Mouse (Mus musculus): Measurements from ENCODE around the gene Dyrk4.

Dyrk4 gene

DNA sequence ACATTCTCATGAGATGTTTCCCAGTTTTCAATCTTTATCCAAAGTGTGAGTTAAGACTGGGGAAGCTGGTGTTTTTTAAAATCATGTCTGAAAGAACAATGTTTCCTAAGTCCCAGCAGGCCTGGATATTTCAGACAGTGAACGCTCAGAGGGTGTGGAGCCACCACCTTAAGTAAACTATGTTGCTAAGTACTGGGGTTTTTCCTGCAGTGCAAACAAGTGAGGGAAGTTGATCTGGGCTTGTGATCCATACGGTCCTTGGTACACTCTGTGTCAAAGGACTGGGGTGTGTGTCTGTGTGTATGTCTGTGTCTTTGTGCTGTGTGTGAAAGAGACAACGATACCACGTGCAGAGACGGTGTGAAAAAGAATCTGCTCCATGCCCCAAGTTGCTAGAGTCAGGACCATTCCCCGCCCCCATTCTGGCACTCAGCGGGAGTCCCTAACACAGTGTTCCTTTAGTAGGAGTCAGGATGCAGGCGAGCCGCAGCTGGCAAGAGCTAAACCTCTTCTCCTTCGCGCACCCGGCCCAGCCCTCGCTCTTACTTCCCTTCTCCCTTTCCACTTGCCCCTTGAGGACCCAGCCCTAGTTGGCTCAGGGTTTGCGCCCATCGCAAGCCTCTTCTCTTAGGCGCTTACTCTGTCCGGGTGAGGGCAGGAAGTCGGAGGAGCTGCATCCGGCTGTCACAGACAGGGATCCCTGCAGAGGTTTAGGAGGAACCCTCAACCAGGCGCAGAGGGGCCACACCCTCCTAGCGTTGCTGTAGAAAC lies at the start of gene Dyrk4:
Dyrk4 (minus strand) TSS at position 729 of the 771 bp plus-strand sequence.
- DNase-seq (ENCODE audit: inconsistent age in 2 of 2, low spot score in 1 of 2): peak in 1 of 2 experiments; percentile 32

DNA sequence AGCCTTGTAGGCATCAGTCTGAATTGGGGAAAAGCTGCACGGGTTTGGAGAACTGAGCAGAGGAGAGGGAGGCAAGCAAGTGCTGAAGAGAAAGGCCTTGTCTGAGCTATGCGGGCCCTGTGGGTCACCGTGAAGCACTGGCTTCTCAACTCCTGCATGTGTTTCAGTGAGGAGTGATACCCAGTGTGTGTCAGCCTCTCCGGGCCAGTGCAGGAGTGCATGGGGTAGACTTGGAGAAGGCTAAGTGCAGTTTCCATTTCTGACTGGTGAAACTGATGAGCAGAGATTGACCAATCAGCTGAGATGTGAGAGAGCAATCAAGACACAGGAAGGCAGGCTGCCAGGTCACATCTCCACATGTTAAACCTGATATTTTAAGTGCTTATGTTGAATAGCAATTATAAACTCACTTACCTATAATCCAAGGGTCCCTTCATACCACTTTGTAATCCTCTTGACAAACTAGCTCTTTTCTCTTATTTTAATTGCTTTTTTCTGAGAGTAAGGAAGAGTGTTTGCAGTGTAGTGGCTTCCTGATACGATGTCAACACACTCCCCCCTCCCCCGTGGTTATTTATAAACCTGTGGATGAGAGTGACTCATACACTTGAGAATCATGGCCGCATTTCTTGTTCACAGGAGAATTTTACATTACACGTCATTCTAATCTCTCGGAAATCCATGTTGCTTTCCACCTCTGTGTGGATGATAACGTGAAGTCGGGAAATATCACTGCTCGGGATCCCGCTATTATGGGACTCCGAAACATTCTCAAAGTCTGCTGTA lies 44.8 kb upstream of the Dyrk4 start:
- no peak for DNase-seq (ENCODE audit: inconsistent age in 2 of 2, low spot score in 1 of 2)

DNA sequence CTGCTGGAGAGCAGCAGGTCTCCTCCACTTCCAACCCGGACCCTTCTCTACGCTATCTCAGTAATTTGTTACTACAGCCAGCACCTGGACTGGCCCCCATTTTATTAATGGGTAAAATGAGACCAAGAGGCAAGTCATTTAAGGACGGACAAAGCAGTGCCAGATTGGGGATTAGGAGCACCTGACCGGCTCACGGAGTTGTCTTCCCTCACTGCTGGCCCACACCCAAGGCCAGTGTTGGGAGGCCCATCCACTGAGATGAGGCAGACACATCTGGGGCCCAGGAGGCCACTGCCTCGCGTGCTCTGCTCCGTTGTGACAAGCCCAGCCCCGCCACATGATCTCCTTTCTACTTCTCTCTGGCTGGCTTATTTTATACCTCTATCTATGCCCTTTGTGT lies 41.8 kb upstream of the Dyrk4 start:
- DNase-seq (ENCODE audit: inconsistent age in 2 of 2, low spot score in 1 of 2): no peak

DNA sequence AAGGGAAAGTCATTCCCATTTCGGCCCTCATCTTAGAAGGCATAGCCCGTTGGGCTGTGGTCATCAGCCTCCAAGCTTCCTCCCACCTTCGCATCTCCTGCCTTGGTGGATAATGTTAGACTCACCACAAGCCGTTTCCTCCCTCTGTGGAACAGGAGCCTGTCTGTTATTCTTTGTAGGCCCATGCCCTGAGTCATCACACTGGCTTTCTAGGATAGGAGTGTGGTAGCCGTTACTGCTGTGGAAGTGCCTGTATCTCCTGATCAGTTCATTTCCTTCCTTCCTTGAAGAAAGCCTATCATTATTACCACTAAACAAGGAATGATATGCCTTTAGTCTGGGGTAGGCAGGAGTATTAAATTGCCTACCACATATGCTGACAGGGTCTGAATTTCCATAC lies 41.1 kb upstream of the Dyrk4 start:
- no peak for DNase-seq (ENCODE audit: inconsistent age in 2 of 2, low spot score in 1 of 2)

DNA sequence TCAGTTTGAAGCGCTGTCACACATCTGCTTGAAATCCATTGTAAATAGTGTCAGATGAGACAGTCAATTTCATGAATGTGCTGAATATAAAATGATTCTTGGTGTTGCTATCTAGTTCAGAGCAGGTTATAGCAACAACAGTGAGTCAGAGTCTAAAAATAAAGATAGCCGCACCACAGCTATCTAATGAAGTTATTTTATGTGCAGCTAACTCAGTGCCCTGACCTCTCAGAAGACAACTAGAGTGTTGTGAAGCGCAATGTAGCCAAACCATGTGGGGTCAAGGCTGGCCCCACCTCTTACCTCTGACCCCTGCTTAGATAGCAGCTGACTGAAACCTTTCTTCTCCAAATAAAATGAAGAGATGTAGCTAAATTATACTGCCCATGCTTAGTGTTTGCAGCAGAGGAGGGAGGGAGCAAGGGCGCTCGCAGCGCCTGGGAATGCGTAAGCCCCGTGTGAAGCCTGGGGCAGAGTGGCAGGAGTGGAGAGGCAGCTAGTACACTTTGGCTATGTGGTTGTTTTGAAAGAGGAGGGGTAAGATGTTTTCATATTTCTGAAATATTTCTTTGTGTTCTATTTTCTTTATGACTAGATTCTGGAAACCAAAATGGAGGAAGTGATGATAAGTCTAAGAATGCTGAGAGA lies 39.9 kb upstream of the Dyrk4 start:
- DNase-seq (ENCODE audit: inconsistent age in 2 of 2, low spot score in 1 of 2): no peak

DNA sequence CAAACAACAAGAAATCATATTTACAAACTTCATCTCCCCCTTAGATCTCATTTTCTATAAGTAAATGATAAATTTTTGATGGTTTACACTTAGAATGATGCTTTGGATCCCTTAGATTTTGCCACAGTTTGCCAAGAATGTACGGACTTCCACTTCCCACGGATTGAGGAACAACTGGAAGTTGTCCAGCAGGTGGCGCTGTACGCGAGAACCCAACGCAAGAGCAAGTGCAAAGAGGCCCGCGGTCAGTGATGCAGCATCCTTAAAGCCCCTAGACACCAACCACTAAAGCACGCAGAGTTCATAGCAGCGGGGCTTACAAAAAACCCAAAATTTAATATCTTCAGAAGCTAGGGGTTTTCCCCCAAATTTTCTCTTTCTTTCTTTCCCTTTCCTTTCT lies 34.1 kb upstream of the Dyrk4 start:
- peak; percentile 65 to 86 for DNase-seq (ENCODE audit: inconsistent age in 2 of 2, low spot score in 1 of 2)

DNA sequence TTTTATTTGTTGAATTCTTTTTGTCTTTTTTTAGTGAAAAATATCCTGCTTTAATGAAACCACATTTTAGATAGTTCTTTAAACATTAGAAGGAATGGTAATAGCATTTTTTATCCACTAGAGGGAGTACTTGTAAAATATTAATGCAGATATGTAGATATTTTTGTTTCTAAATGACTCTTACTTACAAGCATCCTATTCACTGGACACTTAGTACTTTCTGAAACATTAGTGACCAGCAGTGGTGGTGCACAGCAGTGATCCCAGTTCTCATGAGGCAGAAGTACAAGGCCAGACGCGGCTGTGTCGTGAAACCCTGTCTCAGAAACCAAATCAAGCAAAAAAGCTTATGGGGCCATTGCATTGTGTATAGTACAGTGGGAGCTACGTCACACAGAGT lies 26.7 kb upstream of the Dyrk4 start:
- peak in 1 of 2 experiments; percentile 32 for DNase-seq (ENCODE audit: inconsistent age in 2 of 2, low spot score in 1 of 2)

DNA sequence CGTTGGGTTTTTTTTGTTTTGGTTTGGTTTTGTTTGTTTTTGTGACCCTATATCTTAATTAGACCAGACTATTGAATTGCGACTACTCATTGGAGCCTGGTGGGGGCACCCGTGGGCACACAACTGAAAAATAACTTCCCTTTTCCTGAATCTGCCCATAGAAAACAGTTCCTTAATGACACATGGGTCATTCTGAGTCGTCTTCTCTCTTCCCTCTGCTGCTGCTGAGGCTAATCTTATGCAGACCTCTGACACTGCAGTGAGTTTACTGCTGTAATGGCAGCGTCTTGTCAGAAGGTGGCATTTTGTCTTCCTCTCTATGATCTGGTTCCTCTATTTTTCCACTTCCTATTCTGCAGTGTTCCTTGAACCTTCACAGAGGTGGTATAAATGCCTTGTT lies 18.8 kb upstream of the Dyrk4 start:
- peak in 1 of 2 experiments; percentile 40 for DNase-seq (ENCODE audit: inconsistent age in 2 of 2, low spot score in 1 of 2)

DNA sequence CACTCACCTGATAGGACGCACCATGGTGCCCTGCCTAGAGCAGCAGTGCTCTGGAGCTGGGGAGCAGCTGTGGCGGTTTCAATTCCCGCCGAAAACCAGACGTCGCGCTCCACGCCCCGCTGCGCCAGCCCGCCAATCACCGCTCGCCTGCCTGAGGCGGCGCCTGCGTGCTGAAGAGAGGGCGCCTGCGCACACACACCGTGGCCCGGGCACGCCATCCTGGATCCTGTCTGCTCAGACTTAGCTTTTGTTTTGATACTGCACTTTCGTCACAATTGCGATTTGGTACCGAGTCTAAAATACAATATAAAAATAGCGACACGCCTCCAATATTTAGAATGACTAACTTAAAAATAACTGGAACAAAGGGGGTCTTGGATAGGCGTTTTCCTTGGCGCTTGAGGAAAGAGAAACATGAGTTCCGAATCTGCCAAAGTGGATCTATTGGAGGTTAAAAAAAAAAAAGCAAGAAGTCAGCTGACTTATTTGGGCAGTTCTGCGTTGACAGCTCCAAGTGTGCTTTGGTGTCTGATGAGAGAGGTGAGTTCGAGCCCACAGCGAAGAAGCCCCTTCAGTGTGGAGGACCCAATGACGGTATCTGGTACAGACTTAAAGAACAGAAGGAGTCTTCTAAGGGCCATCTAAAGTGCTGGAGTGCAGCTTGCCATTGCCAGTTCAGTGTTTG lies 18.0 kb upstream of the Dyrk4 start, which contains the start of the genes Rad51ap1 and D6Wsu163e:
Rad51ap1 (minus strand) TSS at position 101 of the 685 bp plus-strand sequence.
D6Wsu163e (plus strand) TSS at position 476 of the 685 bp plus-strand sequence.
- peak; percentile 97 to 98 for DNase-seq (ENCODE audit: inconsistent age in 2 of 2, low spot score in 1 of 2)

DNA sequence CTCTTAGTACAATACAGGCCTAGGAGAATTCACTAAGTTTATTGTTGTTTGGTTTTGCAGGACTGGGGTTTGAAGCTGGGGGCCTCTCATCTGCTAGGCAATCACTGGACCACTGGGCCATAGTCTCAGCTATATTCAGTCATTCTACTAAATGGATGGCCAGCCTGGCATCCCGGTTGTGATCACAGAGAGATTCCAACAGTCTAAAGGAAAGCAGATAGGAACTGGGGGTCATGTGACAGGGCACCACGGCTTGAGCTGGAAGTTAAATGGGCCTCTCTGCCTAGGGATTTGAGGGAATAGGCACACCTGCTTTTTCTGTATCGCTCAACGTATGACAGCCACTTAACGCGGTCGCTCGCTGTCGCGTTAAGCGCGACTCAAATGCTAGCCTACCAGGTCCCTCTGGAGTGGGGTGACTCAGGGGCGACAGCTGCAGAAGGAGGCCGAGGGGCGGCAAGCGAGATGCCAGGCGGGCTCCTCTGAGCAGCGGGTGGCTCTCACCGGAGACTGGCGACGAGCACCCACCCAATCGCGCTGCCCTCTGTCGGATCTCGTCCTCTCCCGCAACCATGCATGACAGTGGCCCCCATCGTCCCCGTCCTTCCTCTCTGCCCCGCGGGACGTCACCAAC lies 17.3 kb upstream of the Dyrk4 start:
- DNase-seq (ENCODE audit: inconsistent age in 2 of 2, low spot score in 1 of 2): no peak

DNA sequence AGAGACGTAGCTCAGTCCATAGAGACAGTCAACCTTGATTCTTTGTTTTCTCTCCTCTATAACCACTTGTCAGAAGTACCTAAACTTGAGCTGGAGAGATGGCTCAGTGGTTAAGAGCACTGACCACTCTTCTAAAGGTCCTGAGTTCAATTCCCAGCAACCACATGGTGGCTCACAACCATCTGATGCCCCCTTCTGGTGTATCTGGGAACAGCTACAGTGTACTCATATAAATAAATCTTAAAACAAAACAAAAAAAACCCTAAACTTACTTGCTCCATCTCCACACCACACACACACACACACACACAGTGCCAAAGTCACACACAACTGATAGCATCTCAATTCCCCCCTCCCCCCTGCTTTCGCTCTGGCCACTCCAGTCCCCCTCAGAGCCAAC lies 16.4 kb upstream of the Dyrk4 start:
- DNase-seq (ENCODE audit: inconsistent age in 2 of 2, low spot score in 1 of 2): no peak

DNA sequence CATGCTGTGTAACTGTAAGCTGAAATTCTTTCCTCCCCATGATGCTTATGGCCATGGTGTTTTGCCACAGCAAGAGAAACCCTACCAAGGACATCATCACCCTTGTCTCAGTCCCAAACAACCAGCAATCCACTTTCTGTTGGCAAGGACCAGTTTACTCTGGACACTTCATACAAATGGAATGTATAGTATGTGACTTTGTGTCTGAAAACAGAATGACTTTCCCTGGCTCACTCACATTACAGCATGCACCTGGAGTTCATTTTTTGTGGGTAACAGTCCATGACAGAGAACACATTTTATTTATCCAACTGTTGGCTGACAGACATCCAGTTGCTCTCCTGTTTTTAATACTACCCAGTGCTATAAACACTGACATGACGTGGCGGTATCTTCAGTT lies 11.3 kb upstream of the Dyrk4 start:
- DNase-seq (ENCODE audit: inconsistent age in 2 of 2, low spot score in 1 of 2): no peak

DNA sequence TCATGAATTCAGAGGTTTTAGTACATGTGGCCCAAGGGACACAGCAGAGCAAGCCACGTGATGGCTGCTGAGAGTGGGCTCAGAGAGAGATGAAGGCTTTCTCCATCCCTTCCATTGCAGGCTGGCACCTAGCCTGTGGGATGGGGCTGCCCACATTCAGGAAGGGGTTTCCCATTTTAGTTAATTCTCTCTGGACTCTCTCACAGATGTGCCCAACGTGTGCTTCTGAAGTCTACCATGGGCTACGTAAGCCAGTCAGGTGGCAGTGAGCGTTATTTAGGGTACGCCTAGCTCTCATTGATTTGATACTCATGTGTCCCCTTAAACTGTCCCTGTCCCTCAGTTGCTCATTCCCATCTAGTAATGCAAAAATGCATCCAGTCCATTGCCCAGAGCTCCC lies 6.7 kb downstream of the Dyrk4 start:
- DNase-seq (ENCODE audit: inconsistent age in 2 of 2, low spot score in 1 of 2): no peak

DNA sequence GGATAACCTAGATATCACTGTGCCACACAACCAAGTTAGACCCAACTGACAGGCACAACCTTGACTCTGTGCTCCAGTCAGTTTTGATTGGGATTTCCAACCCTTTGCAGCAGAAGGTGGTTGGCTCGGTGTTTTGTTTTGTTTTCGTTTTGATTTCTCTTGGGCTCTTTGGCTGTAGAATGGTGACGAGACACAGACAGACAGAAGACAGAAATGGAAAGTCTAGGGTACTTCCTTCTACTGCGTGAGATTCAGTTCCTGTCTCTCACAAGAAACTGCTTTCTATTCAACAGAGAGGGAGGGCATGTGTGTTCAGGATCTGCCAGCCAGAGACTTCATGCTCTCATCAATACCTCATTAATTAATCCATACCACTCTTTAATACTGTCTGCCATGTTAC lies 10.9 kb downstream of the Dyrk4 start:
- DNase-seq (ENCODE audit: inconsistent age in 2 of 2, low spot score in 1 of 2): no peak

DNA sequence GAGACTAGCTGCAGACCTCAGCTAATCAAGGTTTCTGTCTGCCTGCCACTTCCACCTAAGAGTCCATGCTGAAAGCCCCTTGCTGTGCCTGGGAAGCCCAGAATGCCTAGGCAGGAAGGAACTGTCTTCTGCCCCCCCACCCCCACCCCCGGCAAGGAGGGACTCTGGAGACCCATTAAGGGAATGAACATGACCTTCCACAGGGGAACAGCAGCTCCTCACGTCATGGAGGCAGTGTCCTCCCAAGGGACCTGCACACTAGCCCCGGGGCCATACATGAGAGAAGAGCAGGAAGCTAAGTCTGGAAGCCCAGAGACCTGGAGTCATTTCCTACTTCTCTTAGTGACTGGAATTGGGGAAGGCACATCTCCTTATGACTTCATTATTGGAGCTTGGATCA lies 13.8 kb downstream of the Dyrk4 start:
- no peak for DNase-seq (ENCODE audit: inconsistent age in 2 of 2, low spot score in 1 of 2)

DNA sequence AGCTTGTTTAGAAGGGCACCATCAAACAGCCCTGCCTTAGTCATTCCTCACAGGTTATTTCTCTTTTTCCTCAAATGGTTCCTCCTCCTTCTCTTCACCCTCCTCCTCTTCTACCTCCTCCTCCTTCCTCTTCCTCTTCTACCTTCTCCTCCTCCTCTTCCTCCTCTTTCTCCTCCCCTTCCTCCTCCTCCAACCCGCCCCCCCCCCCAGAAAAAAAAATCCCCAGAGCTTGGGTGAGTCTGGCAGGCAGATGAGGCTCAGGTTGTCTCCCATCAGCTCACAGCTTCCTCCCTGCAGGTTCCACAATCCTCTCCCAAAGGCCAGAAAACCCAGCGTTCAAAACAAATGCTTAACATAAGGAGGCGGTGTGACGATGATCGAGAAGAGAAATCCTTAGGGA lies 14.3 kb downstream of the Dyrk4 start:
- no peak for DNase-seq (ENCODE audit: inconsistent age in 2 of 2, low spot score in 1 of 2)

DNA sequence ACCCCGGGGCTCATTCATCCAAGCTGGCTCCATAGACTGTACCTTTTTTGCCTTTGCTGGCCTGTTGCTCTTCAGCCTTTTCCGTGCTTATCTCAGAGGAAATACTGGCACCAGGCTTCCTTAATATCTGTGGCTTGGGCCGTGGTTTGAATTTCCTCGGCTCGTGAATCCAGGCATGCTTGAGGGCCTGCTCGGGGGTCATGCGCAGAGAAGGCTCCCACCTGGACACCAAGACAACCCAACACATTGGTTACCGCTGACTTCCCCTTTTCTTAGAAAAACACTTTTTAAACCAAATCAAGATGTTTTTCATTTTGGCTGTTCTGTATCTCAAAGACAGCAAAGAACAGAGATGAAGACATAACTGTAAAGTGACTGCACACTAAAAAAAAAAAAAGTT lies 44.5 kb downstream of the Dyrk4 start:
- DNase-seq (ENCODE audit: inconsistent age in 2 of 2, low spot score in 1 of 2): no peak

DNA sequence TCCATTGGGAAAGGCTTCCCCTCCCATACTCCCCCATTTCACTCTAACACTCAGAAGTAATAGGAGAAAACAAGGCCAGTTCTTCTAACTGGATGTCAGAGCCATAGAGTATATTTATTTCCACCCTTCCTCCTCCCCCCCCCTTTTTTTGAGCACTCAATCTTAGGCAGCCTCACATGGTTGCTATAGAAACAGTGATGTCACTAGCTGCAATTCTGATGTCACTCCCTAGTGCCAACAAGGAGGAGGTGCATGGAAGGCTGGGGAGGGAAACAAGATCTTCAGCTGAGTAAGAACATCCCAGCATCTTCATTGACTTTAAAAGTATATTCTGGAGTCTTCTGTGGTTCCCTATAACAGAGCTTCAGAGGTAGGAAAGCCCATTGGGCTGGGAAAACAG lies 68.8 kb downstream of the Dyrk4 start, which contains the start of gene Akap3:
Akap3 (plus strand) TSS at position 218 of the 400 bp plus-strand sequence.
- no peak for DNase-seq (ENCODE audit: inconsistent age in 2 of 2, low spot score in 1 of 2)

DNA sequence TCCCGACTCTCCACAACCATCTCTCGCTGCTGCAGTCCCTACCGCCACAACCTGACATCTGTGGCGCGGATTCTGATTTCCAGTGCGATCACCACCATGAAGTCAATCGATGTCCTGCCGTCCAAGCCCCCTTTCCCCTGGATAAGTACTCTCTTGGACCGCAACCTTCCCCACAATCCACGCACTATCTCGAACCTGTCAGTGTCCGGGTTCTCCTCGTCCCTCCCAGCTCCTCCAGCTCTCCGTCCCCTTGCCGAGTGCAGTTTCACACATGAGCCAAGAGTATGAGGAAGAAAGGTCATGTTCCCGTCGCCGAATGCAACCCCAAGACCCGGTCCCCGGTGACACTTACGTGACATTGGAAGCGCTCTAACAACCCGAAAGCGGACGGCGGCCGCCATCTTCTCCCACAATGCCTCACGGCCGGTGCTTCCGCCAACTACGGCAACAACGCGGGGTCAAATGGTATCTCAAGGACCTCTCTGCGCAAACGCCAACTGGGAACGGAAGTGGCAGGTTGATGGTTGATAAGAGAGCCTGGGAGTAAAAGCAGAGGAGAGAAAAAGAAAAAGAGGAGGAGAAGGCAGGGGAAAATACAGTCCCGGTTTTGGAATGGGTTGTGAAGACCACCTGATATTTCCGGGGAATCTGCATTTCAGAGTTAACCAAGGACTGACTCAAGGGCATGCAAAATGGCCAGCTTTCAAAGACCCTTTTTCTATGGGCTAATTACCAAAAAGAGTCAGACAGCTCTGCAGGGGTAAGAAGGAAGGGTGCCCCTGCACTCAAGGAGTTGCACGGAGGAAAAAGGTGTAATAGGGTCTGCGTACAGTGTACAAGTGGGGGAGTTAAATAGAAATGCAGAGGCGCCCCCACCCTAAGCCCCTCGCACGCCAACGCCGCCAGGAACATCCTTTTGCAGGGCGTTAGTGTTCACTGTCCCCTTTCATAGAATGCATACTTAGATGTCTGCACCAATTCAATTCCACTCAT lies 72.6 kb downstream of the Dyrk4 start, which contains the start of gene Ndufa9:
Ndufa9 (minus strand) TSS at position 425 of the 993 bp plus-strand sequence.
- DNase-seq (ENCODE audit: inconsistent age in 2 of 2, low spot score in 1 of 2): peak; percentile 94 to 98
